Mouse (Mus musculus) thymus, postnatal 14 days (tissue): Measurements from ENCODE around the gene Cntnap3.
"Not testable (repeated sequence)": the region's sequence is repeated elsewhere in the genome, so short reads cannot be mapped to it uniquely, and the experiment has no call there.

Experiments
- DNase-seq: peaks from one replicate; pipeline ENCODE4 v3.0.0; 2021

The Cntnap3 gene

DNA sequence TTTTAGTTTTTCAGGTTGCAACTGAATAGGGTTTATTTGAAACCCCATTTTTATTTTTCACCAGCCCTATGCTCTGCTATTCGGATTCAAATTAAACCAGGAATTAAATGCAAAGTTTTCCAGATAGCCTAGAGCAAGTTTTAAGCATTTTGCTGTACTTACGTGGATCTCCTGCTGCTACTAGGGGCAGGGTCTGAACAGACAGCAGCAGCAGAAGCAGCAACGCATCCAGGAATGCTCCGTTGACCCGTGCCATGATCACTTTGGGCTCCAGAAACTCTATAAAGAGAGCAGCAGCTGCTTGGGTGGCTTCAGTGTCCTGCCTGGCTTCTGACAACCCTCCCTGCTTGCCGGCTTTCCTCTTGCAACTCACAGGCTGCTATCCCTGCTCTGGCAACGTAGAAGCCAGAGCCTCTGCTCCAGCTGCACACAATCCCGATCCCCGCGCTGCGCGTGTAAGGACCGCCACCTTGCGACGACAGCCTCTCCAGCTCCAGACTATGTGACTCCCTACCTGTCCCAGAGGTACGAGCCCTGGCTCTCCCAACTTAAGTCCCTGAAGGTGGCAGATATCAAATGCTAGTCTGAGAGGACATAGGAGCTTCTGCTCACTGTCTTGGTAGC, at the start of gene Cntnap3:
Gene Cntnap3 (minus strand): TSS at position 371 of the 624 bp plus-strand sequence.
- no peak for DNase-seq

DNA sequence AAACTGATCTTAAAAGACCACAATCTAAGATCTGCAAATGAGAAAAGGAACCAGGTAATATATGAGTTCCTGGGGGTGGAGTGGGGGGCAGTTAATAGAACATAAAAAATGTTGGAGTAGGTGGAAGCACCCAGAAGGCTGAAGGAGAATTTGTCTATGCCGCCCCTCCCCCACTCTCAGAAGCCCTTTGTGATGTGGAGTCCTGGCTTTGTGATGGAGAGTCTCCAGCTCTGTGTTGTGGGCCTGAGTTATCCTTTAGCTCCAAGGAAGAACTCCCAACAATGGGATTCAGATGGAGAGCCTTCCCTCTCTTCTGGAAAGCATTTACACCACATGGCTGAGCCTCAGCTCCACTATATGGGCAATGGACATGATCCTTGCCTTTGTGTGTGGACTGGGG, 13.4 kb upstream of the Cntnap3 start, which contains the start of gene Spata31:
Gene Spata31 (plus strand): TSS at position 216 of the 400 bp plus-strand sequence.
- DNase-seq = no peak

- DNase-seq = no peak
These were observed 623 bp downstream of the Cntnap3 start for GRCm38 (mm10) chr13:64903132-64903531.

GRCm38 (mm10) chr13:64865397-64865796, 38.4 kb downstream of the Cntnap3 start:
- DNase-seq = no peak

DNA sequence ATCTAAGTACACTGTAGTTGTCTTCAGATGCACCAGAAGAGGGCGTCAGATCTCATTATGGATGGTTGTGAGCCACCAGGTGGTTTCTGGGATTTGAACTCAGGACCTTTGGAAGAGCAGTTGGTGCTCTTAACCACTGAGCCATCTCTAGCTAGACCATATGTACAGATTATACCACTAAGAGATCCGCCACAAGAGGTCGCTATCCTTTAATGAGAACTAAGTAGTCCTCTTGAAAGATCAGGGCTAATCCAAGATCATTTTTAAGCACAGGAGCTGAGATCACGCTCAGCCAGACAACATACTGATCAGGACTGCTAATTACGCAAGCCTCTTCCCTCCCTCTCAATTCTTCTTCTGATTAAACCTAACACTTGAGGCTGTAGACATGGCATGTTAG, 78.9 kb downstream of the Cntnap3 start:
- not testable (repeated sequence) for DNase-seq

- no peak for DNase-seq
These were observed 158.4 kb downstream of the Cntnap3 start for GRCm38 (mm10) chr13:64745383-64745782.

DNA sequence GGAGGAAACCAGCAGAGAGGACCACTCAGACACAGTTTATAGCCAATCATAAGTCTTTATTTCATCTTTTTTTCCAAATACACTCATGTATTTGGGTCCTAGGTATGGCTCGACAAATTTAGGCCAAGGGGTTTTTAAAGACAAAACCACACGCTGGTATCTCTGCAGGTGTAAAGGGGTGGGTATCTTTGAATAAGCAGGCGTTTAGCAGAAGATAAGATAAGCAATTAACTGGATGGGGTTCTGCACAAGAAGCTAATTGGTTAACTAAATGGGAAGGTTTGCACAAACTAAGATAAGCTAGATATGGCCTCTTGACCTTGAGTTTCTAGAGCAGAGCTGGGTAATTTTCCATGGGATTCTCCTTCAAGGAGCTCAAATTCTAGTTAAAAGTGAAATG, 171.5 kb downstream of the Cntnap3 start:
- DNase-seq = no peak

GRCm38 (mm10) chr13:64716791-64717190, 187.0 kb downstream of the Cntnap3 start:
- DNase-seq = no peak

DNA sequence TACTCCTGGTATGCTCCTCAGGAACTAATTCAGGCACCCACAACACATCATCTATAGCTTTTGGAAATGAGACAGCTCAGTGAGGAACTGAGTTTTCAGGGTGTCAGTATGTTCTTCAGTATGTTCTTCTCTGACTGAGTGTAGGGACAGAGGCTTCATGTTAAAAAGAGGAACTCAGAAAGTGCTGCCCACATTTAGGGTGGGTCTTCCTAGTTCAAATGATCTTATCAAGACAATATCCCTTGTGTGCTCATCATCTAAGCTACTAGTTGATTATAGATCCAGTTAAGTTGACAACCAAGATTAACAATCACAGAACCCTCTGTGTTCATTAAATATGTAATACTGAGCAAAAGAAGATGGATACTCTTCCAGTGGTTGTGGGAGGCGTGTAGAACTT, 211.3 kb downstream of the Cntnap3 start:
- DNase-seq = no peak
